Mouse (Mus musculus): ENCODE results near the gene Mpped2.

Gene Mpped2

DNA sequence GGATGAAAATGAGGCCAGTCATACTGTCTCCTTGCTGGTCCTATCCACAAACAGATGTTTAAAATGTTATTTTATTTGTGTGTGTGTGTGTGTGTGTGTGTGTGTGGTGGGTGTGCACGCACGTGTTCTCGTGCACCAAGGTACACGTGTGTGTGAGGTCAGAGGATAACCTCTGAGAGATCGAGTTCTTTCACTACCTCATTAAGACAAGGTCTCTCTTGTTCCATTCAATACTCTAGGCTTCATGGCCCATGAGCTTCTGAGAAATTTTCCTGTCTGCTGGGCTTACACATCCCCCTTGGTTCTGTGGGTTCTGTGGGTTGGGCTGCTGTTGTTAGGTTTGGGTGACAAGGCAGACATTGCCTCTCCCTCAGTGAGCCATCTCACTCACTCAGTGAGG lies 12.6 kb downstream of the Mpped2 start:
- DNase-seq (ENCODE audit: extremely low spot score), result no peak

- no peak for DNase-seq (ENCODE audit: extremely low spot score)
These were observed 14.1 kb downstream of the Mpped2 start for GRCm38 (mm10) chr2:106707136-106707535.

- DNase-seq (ENCODE audit: extremely low spot score), result peak; percentile 42
These were observed 17.9 kb downstream of the Mpped2 start for GRCm38 (mm10) chr2:106710862-106711477.

GRCm38 (mm10) chr2:106711506-106711905 lies 18.4 kb downstream of the Mpped2 start:
- no peak for DNase-seq (ENCODE audit: extremely low spot score)

DNA sequence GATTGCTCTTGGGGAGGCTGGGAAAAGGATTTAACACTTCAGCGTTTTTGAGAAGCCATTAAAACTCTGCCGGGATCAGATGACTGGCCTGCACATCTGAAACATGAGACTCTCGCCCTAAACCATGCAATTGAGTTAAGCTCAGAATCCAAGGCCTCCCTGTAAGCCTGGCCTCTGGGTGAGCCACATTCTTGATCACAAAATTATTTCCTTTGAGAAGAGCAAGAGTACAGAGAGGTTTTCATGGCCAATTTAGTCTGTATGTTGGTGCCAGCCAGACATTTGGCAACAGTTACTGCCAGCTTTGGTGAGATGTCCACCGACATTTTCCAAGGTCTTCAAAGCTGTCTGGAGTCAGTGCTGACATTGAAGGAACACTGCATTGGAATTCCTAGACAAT lies 20.1 kb downstream of the Mpped2 start:
- no peak for DNase-seq (ENCODE audit: extremely low spot score)

GRCm38 (mm10) chr2:106715674-106716364 lies 22.8 kb downstream of the Mpped2 start:
- no peak for DNase-seq (ENCODE audit: extremely low spot score)

DNA sequence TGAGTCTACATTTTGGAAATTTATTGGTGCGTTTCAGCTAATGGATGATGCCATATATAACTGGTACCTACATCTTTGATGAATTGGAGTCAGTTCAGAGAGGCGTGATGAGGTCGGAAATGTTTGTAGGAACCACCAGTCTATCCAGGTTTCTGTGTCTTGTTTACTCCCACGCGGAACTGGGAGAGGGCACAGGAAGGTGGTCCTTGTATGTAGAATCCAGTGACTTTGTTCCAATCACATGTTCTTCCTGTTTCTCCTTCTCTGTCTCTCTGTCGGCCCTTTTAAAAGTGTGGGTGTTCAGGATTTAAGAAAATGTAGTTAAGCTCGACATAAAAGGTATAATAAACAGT lies 23.3 kb downstream of the Mpped2 start:
- DNase-seq (ENCODE audit: extremely low spot score), result no peak

GRCm38 (mm10) chr2:106718888-106719287 lies 25.8 kb downstream of the Mpped2 start:
- DNase-seq (ENCODE audit: extremely low spot score), result no peak

DNA sequence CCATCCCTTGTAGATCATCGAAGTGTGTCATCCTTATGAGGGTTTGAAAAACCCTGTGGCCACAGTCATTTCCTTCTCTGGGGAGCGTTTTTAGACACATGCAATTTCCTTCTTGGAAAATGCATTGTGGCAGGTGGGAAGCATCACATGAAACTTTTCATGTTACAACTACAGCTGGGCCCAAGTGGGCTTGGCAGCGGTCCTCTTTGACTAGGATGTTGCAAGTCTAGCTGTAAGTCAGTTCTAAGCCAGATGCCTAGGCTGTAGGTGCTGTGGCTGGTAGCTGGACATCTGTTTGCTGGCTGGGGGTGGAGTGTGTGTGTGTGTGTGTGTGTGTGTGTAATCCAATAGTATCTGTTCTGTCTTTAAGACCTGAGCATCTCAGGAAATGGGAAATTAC lies 26.4 kb downstream of the Mpped2 start:
- DNase-seq (ENCODE audit: extremely low spot score), result no peak

DNA sequence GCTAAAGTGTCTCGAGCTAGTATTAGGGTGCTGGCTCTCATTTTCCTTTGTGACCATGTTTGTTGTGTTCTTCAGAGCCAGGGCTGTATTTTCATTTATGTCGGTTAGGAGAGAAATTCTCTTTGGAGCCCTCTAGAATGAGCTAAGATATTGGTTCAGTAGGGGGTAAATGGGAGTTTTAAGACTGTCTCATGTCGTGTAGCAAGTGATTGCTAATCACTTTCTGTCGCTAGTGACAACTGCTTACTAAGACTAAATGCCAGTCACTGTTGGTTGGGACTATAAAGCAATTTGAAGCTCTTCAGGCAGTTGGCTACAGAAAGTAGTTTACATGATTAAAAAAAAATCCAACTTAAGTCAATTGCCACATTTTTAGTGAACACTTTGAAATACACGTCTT lies 27.6 kb downstream of the Mpped2 start:
- no peak for DNase-seq (ENCODE audit: extremely low spot score)

DNA sequence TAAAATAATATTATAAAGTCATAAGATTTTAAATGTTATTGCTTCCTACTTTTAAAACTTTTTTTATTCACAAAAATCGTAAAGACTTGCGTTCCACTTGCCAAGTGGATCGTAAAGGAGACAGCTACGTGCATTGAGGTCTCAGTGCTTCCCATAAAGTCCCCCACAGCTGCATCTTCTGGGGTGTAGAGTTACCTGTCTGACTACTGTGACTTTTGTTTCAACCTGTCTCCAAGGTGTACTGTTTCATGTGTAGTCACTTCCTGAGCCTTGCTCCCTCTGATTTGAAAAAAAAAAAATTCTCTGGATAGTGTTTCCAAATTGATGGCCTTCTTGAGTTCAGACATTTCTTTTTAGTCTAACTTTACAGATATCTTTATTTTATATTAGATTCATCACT lies 29.0 kb downstream of the Mpped2 start:
- DNase-seq (ENCODE audit: extremely low spot score), result no peak

GRCm38 (mm10) chr2:106729951-106730564 lies 37.0 kb downstream of the Mpped2 start:
- DNase-seq (ENCODE audit: extremely low spot score), result no peak

GRCm38 (mm10) chr2:106730608-106731007 lies 37.5 kb downstream of the Mpped2 start:
- DNase-seq (ENCODE audit: extremely low spot score), result no peak

DNA sequence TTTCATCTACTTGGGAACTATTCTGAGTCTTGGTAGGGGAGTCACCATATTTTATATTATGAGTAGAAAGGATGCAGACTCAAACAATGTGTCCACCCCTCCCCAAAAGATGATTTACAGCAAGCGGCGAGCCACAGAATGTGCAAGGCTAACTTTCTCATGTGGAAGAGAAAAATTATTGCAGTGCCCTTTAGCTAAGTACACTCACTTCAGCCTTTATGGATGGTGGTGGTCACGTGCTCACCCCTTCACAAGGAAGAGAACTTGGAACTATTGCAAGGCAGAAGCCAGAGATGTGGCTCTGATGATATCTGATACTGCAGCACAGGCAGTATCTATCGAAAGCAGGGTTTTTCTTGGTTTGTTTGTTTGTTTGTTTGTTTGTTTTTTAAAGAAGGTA lies 38.4 kb downstream of the Mpped2 start:
- no peak for DNase-seq (ENCODE audit: extremely low spot score)

GRCm38 (mm10) chr2:106732171-106732570 lies 39.1 kb downstream of the Mpped2 start:
- no peak for DNase-seq (ENCODE audit: extremely low spot score)

DNA sequence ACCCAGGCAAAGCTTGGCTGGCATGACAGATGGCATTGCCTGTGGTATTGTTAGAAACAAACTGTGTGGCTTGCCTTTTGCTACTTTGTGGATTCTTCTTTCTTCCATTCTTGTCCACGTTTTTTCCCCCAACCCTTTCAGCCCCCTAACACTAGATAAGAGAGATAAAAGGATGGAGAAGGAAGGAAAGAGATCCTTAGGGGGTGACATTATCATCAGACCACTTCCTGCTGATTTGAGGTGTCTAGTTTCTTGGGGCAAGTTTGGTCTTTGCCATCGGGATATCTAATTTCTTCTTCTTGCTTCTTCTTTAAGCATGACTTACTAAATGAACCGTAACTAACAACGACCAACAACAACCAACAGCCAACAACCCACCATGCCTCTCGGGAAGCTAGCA lies 40.3 kb downstream of the Mpped2 start:
- no peak for DNase-seq (ENCODE audit: extremely low spot score)

DNA sequence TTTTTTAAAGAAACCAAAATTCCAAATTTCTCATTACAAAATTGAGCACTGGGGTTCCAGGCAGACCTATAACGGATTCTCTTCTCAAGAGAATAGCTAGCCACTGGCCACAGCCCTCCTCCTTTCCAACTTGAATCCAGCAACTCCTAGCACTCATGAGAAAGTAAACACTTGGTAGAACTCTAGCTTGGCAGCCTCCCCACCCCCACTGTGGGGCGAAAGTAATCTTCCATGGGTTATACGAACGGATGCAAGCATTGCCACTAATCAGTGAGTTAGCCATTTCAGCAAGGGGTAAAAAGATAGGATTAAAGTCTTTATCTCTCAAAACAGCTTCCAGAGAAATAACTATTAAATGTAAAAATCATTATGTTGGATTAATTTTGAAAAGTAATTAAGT lies 40.9 kb downstream of the Mpped2 start:
- no peak for DNase-seq (ENCODE audit: extremely low spot score)

DNA sequence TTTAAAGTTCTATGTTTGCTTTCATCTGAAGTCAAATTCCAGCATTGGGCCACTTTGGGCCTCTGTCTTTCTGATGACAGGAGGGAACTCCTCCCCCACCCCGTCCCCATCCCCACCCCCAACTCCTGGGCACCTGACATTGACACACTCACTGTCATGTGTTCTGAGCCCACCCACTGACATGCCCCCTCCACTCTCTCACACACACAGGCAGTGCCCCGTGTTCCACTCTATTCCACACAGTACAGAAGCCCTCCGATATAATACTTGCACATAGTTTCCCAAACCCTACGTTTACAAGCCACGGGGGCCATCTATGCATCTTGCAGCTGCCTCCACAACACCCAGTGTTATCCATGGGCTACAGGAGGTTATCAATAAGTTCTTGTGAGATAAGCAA lies 42.1 kb downstream of the Mpped2 start:
- DNase-seq (ENCODE audit: extremely low spot score), result no peak

GRCm38 (mm10) chr2:106735792-106736359 lies 42.8 kb downstream of the Mpped2 start:
- no peak for DNase-seq (ENCODE audit: extremely low spot score)

DNA sequence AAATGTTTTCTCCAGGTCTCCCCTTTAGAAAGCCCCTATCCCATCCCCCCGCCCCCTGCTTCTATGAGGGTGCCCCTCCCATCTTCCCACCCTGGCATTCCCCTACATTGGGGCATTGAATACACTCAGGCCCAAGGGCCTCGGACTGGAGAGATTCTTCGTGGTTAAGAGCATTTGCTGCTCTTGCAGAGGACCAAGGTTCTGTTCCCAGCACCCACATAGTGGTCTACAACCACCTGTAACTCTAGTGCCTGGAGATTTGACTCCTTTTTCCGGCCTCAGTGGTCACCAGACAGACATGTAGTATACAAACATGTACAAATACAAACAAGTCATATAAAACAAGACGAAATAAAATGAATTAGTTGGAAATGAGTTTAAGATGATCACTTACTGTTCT lies 45.9 kb downstream of the Mpped2 start:
- DNase-seq (ENCODE audit: extremely low spot score), result no peak

GRCm38 (mm10) chr2:106744086-106744485 lies 51.0 kb downstream of the Mpped2 start:
- no peak for DNase-seq (ENCODE audit: extremely low spot score)

DNA sequence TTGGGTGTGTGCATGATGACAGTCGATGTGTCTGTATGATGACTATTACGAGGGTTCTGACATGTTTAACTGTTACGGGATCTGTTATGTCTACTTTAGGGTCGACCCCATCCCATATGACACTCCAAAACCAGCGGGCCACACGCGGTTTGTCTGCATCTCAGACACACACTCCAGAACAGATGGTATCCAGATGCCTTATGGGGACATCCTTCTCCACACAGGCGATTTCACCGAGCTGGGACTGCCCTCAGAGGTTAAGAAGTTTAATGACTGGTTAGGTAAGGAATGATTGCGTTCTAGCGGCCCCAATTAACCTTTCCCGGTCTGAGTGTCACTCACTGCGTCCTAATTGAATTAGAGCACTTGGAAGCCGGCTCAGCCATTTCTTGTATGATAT lies 51.5 kb downstream of the Mpped2 start:
- DNase-seq (ENCODE audit: extremely low spot score), result peak; percentile 40

- DNase-seq (ENCODE audit: extremely low spot score), result no peak
These were observed 52.3 kb downstream of the Mpped2 start for GRCm38 (mm10) chr2:106745364-106745763.

All from embryo, embryonic 9.5 days (tissue).